ENCODE assay signal across 29 mouse cellular contexts in the genomic region with DNA sequence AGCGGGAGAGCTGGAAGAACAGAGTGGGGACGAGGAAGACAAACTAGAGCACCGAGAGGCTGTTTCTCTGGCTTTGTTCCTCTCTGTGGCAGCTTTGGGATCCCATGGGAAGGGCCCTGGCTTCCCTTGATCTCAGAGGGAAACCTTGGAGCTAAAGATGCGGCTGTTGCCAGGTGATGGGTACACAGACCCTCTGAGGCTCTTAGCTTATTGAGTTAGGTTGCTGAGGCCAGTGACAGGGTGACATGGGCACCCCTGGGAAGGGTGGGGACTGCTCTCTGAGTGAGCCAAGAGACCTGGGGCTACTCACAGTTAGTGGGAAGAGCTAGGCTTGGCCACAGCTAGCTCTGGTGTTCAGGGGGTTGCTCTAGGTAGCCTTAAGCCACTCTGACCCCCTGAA. TPM values are rescaled to one million over a fixed set of nuclear protein-coding genes. Genes with fewer than 3 reads are reported as not detected.
"Had no signal": no experiment of that assay in that cellular context is flagged by ENCODE, and none has a peak within 500 bp of the region (broad histone marks: within the 10 kb centered on the region; RNA-seq: fewer than 3 reads in every experiment).

No protein-coding gene starts in this region.

- H3K27me3 ChIP-seq: hindbrain, embryonic 12.5 days; intestine, embryonic 15.5 days; limb, embryonic 12.5 days had no signal

- H3K9me3 ChIP-seq: heart, embryonic 10.5 days; heart, embryonic 12.5 days; hindbrain, embryonic 10.5 days; hindbrain, embryonic 12.5 days; intestine, embryonic 15.5 days; limb, embryonic 10.5 days; limb, embryonic 12.5 days; liver, embryonic 12.5 days had no signal

- H3K36me3 ChIP-seq: heart, embryonic 10.5 days; heart, embryonic 12.5 days; hindbrain, embryonic 10.5 days; hindbrain, embryonic 12.5 days; intestine, embryonic 15.5 days; limb, embryonic 10.5 days; limb, embryonic 12.5 days; liver, embryonic 12.5 days had no signal

- H3K4me2 ChIP-seq: heart, embryonic 12.5 days; hindbrain, embryonic 12.5 days; hindbrain, embryonic 14.5 days; intestine, embryonic 15.5 days; limb, embryonic 12.5 days; liver, embryonic 12.5 days had no signal

- ATAC-seq: hindbrain, embryonic 16.5 days; inflammation-experienced regulatory T-cells, adult 6 months; intestine, embryonic 15.5 days; intestine, postnatal 0 days; liver, embryonic 12.5 days had no signal

- H3K4me3 ChIP-seq: gastrocnemius, adult 2 months; heart, embryonic 10.5 days; heart, embryonic 12.5 days; hindbrain, embryonic 10.5 days; hindbrain, embryonic 12.5 days; intestine, embryonic 15.5 days; layer of hippocampus, adult 2 months; left cerebral cortex, adult 2 months; limb, embryonic 10.5 days; limb, embryonic 12.5 days; liver, embryonic 12.5 days had no signal

- H3K4me1 ChIP-seq: heart, embryonic 10.5 days; heart, embryonic 12.5 days; hindbrain, embryonic 10.5 days; hindbrain, embryonic 12.5 days; liver, embryonic 12.5 days had no signal

- H3K27ac ChIP-seq: gastrocnemius, adult 2 months; heart, embryonic 10.5 days; hindbrain, embryonic 10.5 days; hindbrain, embryonic 12.5 days; hindbrain, embryonic 14.5 days; intestine, embryonic 15.5 days; layer of hippocampus, adult 2 months; left cerebral cortex, adult 2 months; limb, embryonic 10.5 days; limb, embryonic 12.5 days; liver, embryonic 12.5 days had no signal

- H3K9ac ChIP-seq: heart, embryonic 12.5 days; hindbrain, embryonic 12.5 days; hindbrain, embryonic 14.5 days; intestine, embryonic 15.5 days; limb, embryonic 12.5 days; liver, embryonic 12.5 days had no signal

- DNase-seq: gastrocnemius, adult 2 months; gastrocnemius, postnatal 10 days; gastrocnemius, postnatal 25 days; heart, adult 18-20 months; heart, postnatal 10 days; heart, postnatal 4 days; kidney, adult 18-20 months; kidney, adult 8-10 months; kidney, postnatal 10 days; kidney, postnatal 25 days; kidney, postnatal 4 days had no signal

RNA-seq across cellular contexts. Expression of gene Tmprss4, which starts 8.4 kb away (rescaled TPM):
- polyA plus RNA-seq: heart, embryonic 10.5 days; heart, embryonic 12.5 days; heart, embryonic 14.5 days; hindbrain, embryonic 10.5 days; hindbrain, embryonic 14.5 days; hindbrain, embryonic 16.5 days; inflammation-experienced regulatory T-cells, adult 6 months; limb, embryonic 12.5 days; liver, embryonic 12.5 days had no signal

RNA-seq across cellular contexts. Expression of gene BC049352, which starts 13.7 kb away (rescaled TPM):
- polyA plus RNA-seq: heart, embryonic 10.5 days; heart, embryonic 12.5 days; heart, embryonic 14.5 days; hindbrain, embryonic 10.5 days; hindbrain, embryonic 12.5 days; hindbrain, embryonic 14.5 days; hindbrain, embryonic 16.5 days; kidney, embryonic 14.5 days; kidney, embryonic 16.5 days; limb, embryonic 10.5 days; limb, embryonic 12.5 days; limb, embryonic 14.5 days had no signal

RNA-seq across cellular contexts. Expression of gene Scn4b, which starts 57.3 kb away (rescaled TPM):
- polyA plus RNA-seq: heart, embryonic 14.5 days; inflammation-experienced regulatory T-cells, adult 6 months had no signal
